9 mouse cellular contexts compared by ENCODE assay signal in the genomic region with DNA sequence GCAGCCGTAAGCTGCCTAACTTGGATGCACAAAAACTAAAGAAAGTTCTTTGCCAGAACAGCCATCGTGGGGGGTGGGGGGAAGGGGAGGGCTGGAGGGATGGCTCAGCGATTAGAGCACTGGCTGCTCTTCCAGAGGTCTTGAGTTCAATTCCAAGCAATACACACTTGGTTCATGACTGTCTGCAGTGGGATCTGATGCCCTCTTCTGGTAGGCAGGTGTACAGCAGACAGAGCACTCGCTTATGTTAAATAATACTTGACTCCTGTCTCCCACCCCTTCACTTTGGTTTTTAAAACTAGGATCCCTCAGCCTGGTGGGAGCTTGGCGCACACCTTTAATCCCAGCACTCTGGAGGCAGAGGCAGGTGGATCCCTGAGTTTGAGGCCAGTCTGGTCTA. TPM values are rescaled to one million over a fixed set of nuclear protein-coding genes. Genes with fewer than 3 reads are reported as not detected.
A peak's percentile ranks its signal among the peaks of the same experiment; 100 is the strongest.
DNase-seq lines count a peak whose midpoint lies in the region; ATAC-seq and TF ChIP-seq lines count a peak whose summit lies in the region.
"Had no signal": no experiment of that assay in that cellular context is flagged by ENCODE, and none has a peak within 500 bp of the region (broad histone marks: within the 10 kb centered on the region; RNA-seq: fewer than 3 reads in every experiment).

No protein-coding gene starts in this region.

- 0 out of 2 replicates have a peak overlapping the region, but pooled peaks have one; percentile 43 for H3K9ac ChIP-seq in heart, embryonic 11.5 days (ENCODE audit: low read depth, low read length)
- peak overlapping the region; percentile 48; the same call in 1 of the 2 replicates for H3K9ac ChIP-seq in liver, embryonic 11.5 days (ENCODE audit: low read depth, low read length)
- H3K9ac ChIP-seq: heart, embryonic 15.5 days; neural tube, embryonic 13.5 days had no signal

- intact Hi-C loops in left cerebral cortex, postnatal 14 days (cut with DNase I) = loop anchor here (5.0 kb wide), 3 partner anchors 49 to 129 kb away; partner anchors contain the start of genes Amh and Oaz1

- H3K27ac ChIP-seq in cerebellum, adult 2 months (ENCODE audit: insufficient read depth, low read length) = no peak overlapping the region
- no peak overlapping the region for H3K27ac ChIP-seq in heart, embryonic 11.5 days (ENCODE audit: low read depth, low read length)
- no peak overlapping the region for H3K27ac ChIP-seq in liver, embryonic 11.5 days (ENCODE audit: low read depth, low read length)
- H3K27ac ChIP-seq: heart, embryonic 15.5 days; neural tube, embryonic 13.5 days had no signal

- no peaks in the 10 kb centered on the region for H3K4me1 ChIP-seq in cerebellum, adult 2 months (ENCODE audit: control insufficient read depth, insufficient read depth, low read length)
- peaks cover 5% of the 10 kb centered on the region for H3K4me1 ChIP-seq in heart, embryonic 11.5 days (ENCODE audit: control insufficient read depth, insufficient read depth, low read length)
- peaks cover 13% of the 10 kb centered on the region for H3K4me1 ChIP-seq in liver, embryonic 11.5 days (replicated peaks; ENCODE audit: control insufficient read depth, insufficient read depth, low read length)
- H3K4me1 ChIP-seq: neural tube, embryonic 13.5 days had no signal

- TF ChIP-seq POLR2A in cerebellum, adult 2 months (IDR thresholded peaks at IDR 0.05; ENCODE audit: borderline replicate concordance, insufficient read depth, low read length) = no peak

- no peak for ATAC-seq in heart, embryonic 11.5 days (replicated peaks; ENCODE audit: insufficient number of reproducible peaks, low FRiP score, low TSS enrichment)
- no peak for ATAC-seq in liver, embryonic 11.5 days (replicated peaks; ENCODE audit: low FRiP score)

- H3K27me3 ChIP-seq in cerebellum, adult 2 months (ENCODE audit: control insufficient read depth, insufficient read depth, low read length) = no peaks in the 10 kb centered on the region
- peaks cover 10% of the 10 kb centered on the region for H3K27me3 ChIP-seq in heart, embryonic 11.5 days (ENCODE audit: control insufficient read depth, insufficient read depth, low read length)
- H3K27me3 ChIP-seq in liver, embryonic 11.5 days (replicated peaks; ENCODE audit: control insufficient read depth, insufficient read depth, low read length) = no peaks in the 10 kb centered on the region; the same call in none of the 2 replicates

- peak; percentile 67 to 73 for DNase-seq in left cerebral cortex, postnatal 14 days (ENCODE audit: low spot score in 2 of 2)
- DNase-seq in left cerebral cortex, adult 8-10 months (ENCODE audit: low spot score in 2 of 2) = no peak
- peak; percentile 69 for DNase-seq in MN1 (ENCODE audit: low spot score)
- peak; percentile 69 to 79 for DNase-seq in cerebellum, adult 2 months
- no peak for DNase-seq in liver, embryonic 11.5 days (ENCODE audit: low spot score)
- peak; percentile 53 for DNase-seq in right cerebral cortex, postnatal 14 days

- H3K36me3 ChIP-seq in heart, embryonic 11.5 days (ENCODE audit: control insufficient read depth, insufficient read depth, low read length) = no peaks in the 10 kb centered on the region
- H3K36me3 ChIP-seq in liver, embryonic 11.5 days (ENCODE audit: control insufficient read depth, insufficient read depth, low read length) = no peaks in the 10 kb centered on the region
- H3K36me3 ChIP-seq: heart, embryonic 15.5 days; neural tube, embryonic 13.5 days had no signal

- H3K4me2 ChIP-seq in heart, embryonic 11.5 days = no peak overlapping the region
- H3K4me2 ChIP-seq in liver, embryonic 11.5 days = no peak overlapping the region
- H3K4me2 ChIP-seq: heart, embryonic 15.5 days; neural tube, embryonic 13.5 days had no signal

- H3K9me3 ChIP-seq in heart, embryonic 11.5 days (replicated peaks; ENCODE audit: control insufficient read depth, low read length) = no peaks in the 10 kb centered on the region
- H3K9me3 ChIP-seq in liver, embryonic 11.5 days (ENCODE audit: control insufficient read depth, low read length) = no peaks in the 10 kb centered on the region
- H3K9me3 ChIP-seq: heart, embryonic 15.5 days; neural tube, embryonic 13.5 days had no signal

- no peak overlapping the region for H3K4me3 ChIP-seq in cerebellum, adult 2 months (replicated peaks; ENCODE audit: insufficient read depth, low read depth, low read length)
- H3K4me3 ChIP-seq in heart, embryonic 11.5 days (ENCODE audit: low read depth, low read length) = no peak overlapping the region
- no peak overlapping the region for H3K4me3 ChIP-seq in liver, embryonic 11.5 days (ENCODE audit: low read depth, low read length)
- H3K4me3 ChIP-seq: heart, embryonic 15.5 days; neural tube, embryonic 13.5 days had no signal

- WGBS in cerebellum, adult 2 months = 20% methylated on average over 5 of the region's 5 CpGs
- WGBS in heart, embryonic 11.5 days (ENCODE audit: insufficient replicate concordance) = 27% methylated on average over 5 of the region's 5 CpGs
- 25% methylated on average over 5 of the region's 5 CpGs for WGBS in liver, embryonic 11.5 days

- peak; percentile 88 for TF ChIP-seq CTCF in cerebellum, adult 2 months (IDR thresholded peaks at IDR 0.05; ENCODE audit: borderline replicate concordance, insufficient read depth, low read depth, low read length)

RNA-seq across cellular contexts. Expression of gene Tmprss9, which starts 4.4 kb away (rescaled TPM):
- under 1 TPM; 0.13 to 0.18 TPM for total RNA-seq in left cerebral cortex, postnatal 14 days (2021)
- total RNA-seq in left cerebral cortex, adult 8-10 months (2022) = under 1 TPM; 0.22 to 0.60 (median 0.39) TPM
- polyA plus RNA-seq in cerebellum, adult 2 months (2012; rRNA removed) = 0.41 and 0.74 TPM in 2 replicates
- not detected in 2 replicates for polyA plus RNA-seq in heart, embryonic 11.5 days (2014; fragmentation: Nextera tagmentation; extraction: Ambion mirVana)
- not detected in 2 replicates for polyA plus RNA-seq in liver, embryonic 11.5 days (2014; fragmentation: Nextera tagmentation; extraction: Ambion mirVana)

RNA-seq across cellular contexts. Expression of gene Sppl2b, which starts 21.0 kb away (rescaled TPM):
- total RNA-seq in left cerebral cortex, postnatal 14 days (2021) = 10 to 100 TPM; 81.8 to 89.3 TPM
- total RNA-seq in left cerebral cortex, adult 8-10 months (2022) = 10 to 100 TPM; 42.1 to 52.3 (median 46.0) TPM
- 123 and 132 TPM in 2 replicates for polyA plus RNA-seq in cerebellum, adult 2 months (2012; rRNA removed)
- polyA plus RNA-seq in heart, embryonic 11.5 days (2014; fragmentation: Nextera tagmentation; extraction: Ambion mirVana) = 22.9 and 26.3 TPM in 2 replicates
- polyA plus RNA-seq in liver, embryonic 11.5 days (2014; fragmentation: Nextera tagmentation; extraction: Ambion mirVana) = 58.5 and 63.8 TPM in 2 replicates

RNA-seq across cellular contexts. Expression of gene Lsm7, which starts 21.0 kb away (rescaled TPM):
- 10 to 100 TPM; 46.4 to 52.7 TPM for total RNA-seq in left cerebral cortex, postnatal 14 days (2021)
- total RNA-seq in left cerebral cortex, adult 8-10 months (2022) = 10 to 100 TPM; 35.4 to 57.9 (median 48.2) TPM
- polyA plus RNA-seq in cerebellum, adult 2 months (2012; rRNA removed) = 213 and 215 TPM in 2 replicates
- 201 and 218 TPM in 2 replicates for polyA plus RNA-seq in heart, embryonic 11.5 days (2014; fragmentation: Nextera tagmentation; extraction: Ambion mirVana)
- polyA plus RNA-seq in liver, embryonic 11.5 days (2014; fragmentation: Nextera tagmentation; extraction: Ambion mirVana) = 403 and 453 TPM in 2 replicates

RNA-seq across cellular contexts. Expression of gene Timm13, which starts 24.7 kb away (rescaled TPM):
- 100 to 1,000 TPM; 145 to 157 TPM for total RNA-seq in left cerebral cortex, postnatal 14 days (2021)
- total RNA-seq in left cerebral cortex, adult 8-10 months (2022) = 100 to 1,000 TPM; 106 to 147 (median 124) TPM
- 208 and 217 TPM in 2 replicates for polyA plus RNA-seq in cerebellum, adult 2 months (2012; rRNA removed)
- polyA plus RNA-seq in heart, embryonic 11.5 days (2014; fragmentation: Nextera tagmentation; extraction: Ambion mirVana) = 300 and 340 TPM in 2 replicates
- 396 and 445 TPM in 2 replicates for polyA plus RNA-seq in liver, embryonic 11.5 days (2014; fragmentation: Nextera tagmentation; extraction: Ambion mirVana)

RNA-seq across cellular contexts. Expression of gene Lingo3, which starts 32.2 kb away (rescaled TPM):
- total RNA-seq in left cerebral cortex, postnatal 14 days (2021) = 10 to 100 TPM; 30.0 to 33.0 TPM
- 10 to 100 TPM; 46.4 to 64.4 (median 48.1) TPM for total RNA-seq in left cerebral cortex, adult 8-10 months (2022)
- 54.4 and 69.1 TPM in 2 replicates for polyA plus RNA-seq in cerebellum, adult 2 months (2012; rRNA removed)
- polyA plus RNA-seq in heart, embryonic 11.5 days (2014; fragmentation: Nextera tagmentation; extraction: Ambion mirVana) = 0.14 TPM in 1 of 2 replicates, not detected in the other
- polyA plus RNA-seq in liver, embryonic 11.5 days (2014; fragmentation: Nextera tagmentation; extraction: Ambion mirVana) = 0.05 TPM in 1 of 2 replicates, not detected in the other

Comparison
In these comparisons a context has a peak if more than half of its experiments do, and no peak if none do; other contexts are left out.
1. DNase-seq: peak in left cerebral cortex, postnatal 14 days (2 of 2), MN1 (single experiment), cerebellum, adult 2 months (2 of 2) and right cerebral cortex, postnatal 14 days (single experiment); none in left cerebral cortex, adult 8-10 months (0 of 2) and liver, embryonic 11.5 days (single experiment).